Mouse (Mus musculus) right cerebral cortex, postnatal 36 days (tissue): ENCODE results near the gene Clca3a1.
A peak's percentile ranks its signal among the peaks of the same experiment; 100 is the strongest.
"Not testable (repeated sequence)": the region's sequence is repeated elsewhere in the genome, so short reads cannot be mapped to it uniquely, and the experiment has no call there.

Experiments
- DNase-seq, 2 experiments: peaks; one replicate each; pipeline ENCODE4 v3.0.0; 2022; ENCODE audit warnings: low spot score in 2 of 2, mixed read lengths in 1 of 2

Gene Clca3a1

DNA sequence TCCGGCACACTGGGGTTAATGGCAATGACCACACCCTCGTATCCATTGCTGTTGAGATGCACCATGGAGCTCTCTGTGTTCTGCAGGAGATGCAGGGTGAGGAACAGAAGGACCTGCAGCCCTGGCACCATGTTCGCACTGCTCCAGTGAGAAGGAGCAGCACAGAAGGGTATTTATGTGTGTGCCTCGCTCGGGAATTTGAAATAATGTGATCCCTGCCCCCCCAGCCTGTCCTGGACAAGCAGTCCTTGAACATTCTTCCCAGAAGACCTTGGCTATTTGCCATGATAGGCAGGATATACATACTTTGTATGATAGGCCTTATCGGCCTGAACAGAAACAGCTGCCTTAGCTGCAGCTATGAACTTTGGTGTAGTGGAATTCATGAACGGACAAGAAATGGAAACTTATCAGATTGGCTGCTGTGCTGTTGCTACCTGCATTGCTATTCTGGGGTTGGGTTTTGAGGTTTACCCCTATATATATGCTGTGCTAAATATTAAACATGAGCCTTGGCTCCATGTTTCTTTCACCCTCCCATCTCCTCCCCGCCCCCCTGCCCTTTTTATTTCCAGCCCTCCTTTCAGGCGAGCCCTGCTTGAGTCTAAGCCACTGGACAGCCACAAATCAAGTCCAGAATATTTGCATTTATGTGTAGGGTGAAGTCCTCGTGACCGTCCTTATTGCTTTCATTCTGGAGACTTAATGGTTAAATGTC, at the start of gene Clca3a1:
Clca3a1 (minus strand) TSS at position 386 of the 718 bp plus-strand sequence.
- no peak for DNase-seq

DNA sequence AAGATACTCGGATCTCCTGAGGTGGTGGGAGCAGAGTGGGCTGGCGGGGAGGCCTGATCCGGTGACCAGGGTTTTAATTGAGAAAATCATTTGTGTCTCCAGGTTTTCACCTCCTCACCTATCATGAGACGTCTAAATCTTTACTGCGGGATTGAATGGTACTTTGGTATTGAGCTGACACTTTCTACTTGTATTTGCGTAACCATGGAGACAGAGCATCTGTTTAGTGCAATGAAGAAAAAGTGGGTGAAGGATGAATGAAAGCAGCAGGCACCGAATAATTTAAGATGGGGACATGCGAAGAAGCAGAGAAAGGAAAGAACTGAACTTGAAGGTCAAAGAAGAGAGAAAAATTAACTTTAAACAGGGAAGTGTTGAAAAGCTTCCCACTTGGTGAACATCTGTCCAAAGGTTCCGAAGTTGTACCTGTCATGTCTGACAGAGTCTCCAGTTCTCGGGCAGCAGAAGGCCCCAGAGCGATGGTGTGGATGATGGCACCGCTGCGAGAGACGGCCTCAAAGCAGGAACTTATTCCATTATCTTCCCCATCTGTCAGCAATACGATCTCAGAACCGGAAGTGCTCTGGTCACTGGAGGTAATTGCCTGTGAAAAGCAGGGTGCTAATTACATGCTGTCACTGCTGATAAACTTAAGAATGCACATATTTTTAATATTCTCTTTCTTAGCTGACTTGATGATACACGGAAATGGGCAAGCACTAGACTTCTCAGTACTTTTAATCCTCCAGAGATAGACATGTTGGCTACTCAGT, 47.6 kb upstream of the Clca3a1 start:
- not testable (repeated sequence) for DNase-seq

DNA sequence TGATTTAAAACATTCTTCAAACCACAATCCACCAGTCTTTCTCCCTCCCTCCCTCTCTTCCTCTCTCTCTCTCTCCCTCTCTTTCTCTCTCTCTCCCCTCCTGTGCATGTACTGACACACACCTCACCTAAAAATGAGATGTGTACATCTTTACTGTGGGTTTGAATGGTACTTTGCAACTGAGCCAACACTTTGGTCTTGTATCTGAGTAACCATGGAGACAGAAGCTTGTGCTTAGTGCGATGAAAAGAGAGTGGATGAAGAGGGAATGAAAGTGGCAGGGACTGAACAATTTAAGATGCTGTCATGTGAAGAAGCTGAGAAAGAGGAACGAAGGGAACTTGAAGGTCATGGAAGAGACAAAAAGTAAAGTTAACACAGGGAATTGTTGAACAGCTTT, 45.8 kb upstream of the Clca3a1 start:
- DNase-seq: not testable (repeated sequence)

DNA sequence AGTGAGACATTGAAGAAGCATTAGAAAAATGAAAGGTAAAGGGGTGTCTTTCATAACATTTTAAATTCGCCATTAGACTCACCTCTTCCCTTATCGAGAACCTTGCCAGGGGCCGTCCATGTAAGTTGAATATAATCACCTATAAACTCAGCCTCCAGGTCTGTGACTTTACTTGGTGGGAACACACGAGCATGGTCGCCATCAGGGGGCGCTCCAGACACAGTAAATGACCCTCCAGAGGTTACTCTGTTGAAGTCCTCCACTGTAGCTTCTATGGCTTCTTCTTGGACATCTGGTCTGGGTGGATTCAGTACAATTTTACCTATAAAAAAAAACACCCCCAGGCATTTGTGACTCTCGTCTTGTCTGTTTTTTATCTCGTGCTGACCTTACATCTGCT, 41.1 kb upstream of the Clca3a1 start:
- DNase-seq: no peak

DNA sequence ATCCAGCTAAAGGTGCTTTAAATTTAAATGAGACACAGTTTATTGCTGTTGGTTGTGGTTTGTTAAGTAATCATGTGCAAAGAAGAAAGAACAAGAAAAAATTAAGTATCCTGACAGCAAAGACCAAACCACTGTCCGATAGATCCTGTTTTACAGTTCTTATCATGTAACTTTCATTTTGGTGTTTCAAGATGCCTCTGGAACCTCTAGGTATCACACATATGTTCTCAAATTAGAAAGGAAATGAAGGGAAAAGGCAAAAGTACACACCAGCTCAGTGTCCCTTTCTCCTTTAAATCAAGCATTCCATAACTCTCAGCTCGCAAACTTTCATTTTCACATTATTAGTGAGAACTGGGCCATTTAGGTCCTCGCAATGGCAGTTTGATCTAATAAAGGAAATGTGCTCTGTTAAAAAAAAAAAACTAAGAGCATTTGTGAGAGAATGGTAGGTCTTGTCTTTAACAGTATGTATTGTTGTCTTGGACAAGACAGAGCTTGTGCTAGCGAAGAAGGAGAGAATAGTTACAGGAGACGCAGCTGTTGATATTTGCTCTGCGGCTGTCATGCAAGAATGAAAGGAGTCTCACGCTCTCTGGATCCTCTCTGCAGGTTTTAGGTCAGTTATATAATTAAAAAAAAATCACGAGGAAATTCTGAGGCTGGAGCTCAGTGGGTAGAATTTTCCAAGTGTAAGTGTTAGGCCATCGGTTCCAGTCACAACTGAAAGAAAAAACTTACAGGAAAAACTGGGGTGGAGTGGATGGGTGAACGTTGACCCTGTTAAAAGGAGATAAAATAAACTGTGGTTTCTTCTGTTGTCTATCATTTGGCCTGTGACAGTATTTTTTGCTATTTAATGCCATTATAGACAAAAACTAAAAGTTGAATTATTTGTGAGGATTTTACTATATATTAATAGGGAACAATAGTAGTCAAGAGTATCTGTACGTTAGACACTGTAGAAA, 24.7 kb upstream of the Clca3a1 start:
- DNase-seq: no peak

DNA sequence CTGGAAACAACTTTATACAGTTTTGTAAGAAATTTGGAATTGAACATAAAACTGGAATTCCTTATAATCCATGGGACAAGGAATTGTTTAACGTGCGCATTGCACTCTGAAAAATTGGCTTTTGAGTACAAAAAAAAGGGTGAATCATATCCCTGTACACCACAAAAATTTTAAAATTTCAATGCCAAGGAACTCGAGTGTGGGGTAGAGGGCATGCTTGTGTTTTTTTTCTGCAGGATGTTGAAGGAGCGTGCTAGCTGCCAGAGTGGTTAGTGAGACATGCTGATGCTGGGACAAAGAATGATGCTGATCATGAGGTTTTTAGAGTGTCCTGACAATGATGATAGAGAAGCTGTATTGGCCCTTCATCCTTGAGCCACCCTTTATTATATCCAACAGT, 4.4 kb upstream of the Clca3a1 start:
- no peak for DNase-seq

DNA sequence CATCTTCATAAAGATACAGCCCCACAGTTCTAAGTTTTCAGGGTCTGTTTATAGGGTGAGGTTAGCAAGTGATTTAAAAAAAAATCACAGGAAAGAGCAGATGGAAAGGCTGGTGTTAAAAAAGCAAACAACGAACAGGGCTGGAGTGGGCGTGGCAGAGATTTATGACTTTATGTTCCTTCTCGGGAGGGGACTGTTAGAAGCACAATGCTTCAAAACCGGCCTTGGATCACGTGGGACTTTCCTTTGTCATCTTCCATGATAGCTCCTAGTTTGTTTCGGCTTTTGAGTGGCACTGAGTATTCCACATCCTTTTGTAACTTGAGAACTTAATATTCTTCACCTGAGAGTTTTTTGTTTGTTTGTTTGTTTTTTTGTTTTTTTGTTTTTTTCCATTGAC, 677 bp upstream of the Clca3a1 start:
- DNase-seq: no peak

DNA sequence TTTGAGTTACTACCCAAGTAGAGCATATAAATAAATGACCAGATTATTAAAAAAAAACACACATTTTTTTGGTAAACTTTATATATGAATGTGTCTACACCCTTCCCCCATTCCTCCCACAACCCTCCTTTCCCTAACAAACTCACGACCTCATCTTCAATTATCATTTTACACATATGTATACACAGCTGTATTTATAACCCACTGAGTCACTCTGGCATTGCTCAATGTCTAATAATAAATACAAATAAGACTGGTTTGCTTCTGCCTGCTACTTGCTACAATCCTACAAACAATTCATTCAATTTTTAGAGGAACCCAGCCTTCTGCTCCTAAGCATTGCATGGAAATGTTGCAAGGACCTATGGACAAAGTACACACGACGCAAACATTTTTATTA, 1.1 kb downstream of the Clca3a1 start:
- no peak for DNase-seq

DNA sequence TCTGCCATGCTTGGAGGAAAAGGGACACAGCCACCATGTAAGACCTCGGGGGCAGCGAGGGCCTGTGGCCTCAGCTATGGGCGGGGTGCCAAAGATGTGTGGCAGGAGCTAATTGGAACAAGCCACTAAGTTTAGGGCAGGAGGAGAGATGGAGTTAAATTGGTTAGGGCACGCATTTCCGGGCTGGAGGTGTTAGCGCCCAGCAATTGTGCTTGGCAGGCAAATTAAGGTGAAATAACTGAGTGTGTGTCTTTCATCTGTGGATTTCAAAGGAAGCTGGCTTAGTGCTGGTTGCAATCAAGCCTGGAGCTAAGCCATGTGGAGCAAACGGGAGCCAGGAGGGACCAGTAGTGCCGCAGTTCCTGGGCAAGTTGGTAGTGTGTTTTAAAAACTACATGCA, 4.7 kb downstream of the Clca3a1 start:
- DNase-seq: not testable (repeated sequence)

DNA sequence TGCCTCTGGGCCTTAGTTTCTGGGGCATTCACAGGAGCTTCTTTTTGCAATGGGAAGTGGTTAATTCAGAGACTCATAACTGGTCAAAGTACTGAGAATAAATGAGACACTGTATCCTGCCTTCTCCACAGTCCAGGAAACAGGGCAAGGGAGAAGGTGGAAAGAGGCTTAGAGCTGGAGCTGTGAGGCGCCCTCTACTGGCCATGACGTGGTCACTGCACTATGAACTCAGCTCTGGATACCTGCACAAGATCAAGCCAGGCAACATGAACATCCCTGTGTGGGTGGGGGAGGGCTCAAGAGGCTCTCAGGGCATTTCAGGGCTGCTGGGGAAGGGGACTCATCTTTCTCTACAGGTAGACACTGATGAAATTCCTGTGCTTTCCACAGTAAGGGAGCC, 7.7 kb downstream of the Clca3a1 start:
- no peak for DNase-seq

DNA sequence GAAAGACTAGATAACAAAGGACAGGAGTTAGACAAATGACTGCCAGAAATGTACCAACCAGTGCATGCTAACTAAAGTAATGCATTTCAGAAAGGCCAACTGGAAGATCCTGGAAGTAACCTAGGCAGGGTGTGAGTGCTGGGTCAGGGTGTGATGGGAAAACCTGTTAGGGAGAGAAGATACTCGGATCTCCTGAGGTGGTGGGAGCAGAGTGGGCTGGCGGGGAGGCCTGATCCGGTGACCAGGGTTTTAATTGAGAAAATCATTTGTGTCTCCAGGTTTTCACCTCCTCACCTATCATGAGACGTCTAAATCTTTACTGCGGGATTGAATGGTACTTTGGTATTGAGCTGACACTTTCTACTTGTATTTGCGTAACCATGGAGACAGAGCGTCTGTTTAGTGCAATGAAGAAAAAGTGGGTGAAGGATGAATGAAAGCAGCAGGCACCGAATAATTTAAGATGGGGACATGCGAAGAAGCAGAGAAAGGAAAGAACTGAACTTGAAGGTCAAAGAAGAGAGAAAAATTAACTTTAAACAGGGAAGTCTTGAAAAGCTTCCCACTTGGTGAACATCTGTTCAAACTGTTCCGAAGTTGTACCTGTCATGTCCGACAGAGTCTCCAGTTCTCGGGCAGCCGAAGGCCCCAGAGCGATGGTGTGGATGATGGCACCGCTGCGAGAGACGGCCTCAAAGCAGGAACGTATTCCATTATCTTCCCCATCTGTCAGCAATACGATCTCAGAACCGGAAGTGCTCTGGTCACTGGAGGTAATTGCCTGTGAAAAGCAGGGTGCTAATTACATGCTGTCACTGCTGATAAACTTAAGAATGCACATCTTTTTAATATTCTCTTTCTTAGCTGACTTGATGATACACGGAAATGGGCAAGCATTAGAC, 11.5 kb downstream of the Clca3a1 start:
- not testable (repeated sequence) for DNase-seq

DNA sequence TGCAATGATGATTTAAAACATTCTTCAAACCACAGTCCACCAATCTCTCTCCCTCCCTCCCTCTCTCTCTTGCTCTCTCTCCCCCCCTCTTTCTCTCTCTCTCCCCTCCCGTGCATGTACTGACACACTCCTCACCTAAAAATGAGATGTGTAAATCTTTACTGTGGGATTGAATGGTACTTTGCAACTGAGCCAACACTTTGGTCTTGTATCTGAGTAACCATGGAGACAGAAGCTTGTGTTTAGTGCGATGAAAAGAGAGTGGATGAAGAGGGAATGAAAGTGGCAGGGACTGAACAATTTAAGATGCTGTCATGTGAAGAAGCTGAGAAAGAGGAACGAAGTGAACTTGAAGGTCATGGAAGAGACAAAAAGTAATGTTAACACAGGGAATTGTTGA, 13.1 kb downstream of the Clca3a1 start:
- not testable (repeated sequence) for DNase-seq

DNA sequence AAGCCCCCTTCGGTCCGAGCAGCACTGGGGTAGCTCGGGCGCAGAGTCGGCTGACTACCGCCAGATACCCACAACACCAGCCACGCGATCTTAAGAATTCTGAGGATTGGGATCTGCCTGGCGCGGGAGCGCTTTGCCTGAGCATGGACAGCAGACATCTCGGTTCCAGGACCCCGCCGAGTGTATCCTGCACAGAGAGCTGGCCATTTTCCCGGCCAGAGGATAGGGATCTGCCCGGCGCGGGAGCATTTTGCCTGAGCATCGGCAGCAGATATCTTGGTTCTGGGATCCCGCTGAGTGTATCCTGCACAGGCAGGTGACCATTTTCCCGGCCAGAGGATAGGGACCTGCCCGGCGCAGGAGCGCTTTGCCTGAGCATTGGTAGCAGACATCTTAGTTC, 22.4 kb downstream of the Clca3a1 start:
- DNase-seq: not testable (repeated sequence)

DNA sequence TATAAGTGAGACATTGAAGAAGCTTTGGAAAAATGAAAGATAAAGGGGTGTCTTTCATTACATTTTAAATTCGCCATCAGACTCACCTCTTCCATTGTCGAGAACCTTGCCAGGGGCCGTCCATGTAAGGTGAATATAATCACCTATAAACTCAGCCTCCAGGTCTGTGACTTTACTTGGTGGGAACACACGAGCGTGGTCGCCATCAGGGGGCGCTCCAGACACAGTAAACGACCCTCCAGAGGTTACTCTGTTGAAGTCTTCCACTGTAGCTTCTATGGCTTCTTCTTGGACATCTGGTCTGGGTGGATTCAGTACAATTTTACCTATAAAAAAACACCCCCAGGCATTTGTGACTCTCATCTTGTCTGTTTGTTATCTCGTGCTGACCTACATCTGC, 23.9 kb downstream of the Clca3a1 start:
- DNase-seq: peak in 1 of 2 experiments; percentile 9

DNA sequence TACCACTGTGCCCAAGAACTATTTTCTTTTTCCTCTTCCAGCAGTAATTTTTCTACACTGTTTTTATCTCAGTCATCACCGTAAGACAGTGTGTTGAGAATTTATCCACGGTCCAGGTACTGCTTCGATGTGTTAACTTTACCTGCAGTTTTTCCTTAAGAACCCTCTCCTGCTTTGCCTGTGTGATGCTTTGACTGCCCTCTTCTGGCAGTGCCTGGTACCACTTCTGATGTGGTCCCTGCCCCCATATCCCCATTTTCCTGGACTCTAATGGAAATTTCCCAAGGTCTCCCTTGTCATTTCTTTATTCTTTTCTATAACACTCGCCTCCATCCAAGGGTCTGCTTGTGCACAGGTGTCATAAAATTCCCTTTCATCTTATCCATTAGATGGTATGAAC, 37.3 kb downstream of the Clca3a1 start:
- DNase-seq: no peak

DNA sequence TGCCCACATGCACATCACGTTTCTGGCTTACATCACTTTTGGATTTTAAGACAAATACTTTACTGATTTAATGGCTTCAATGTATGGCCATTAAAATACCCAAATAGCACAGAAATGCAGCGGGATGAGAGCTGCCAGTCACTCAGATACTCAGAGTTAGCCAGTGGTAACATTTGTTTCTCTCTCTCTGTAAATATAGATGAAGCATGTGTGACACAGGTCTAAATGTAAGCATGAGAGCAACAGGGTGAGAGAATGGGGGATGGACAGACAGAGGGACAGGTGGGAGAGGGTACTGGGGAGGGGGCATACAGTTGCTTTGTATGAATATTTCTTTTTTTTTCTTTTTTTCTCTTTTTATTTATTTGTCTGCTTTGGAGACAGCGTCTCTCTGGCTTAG, 38.2 kb downstream of the Clca3a1 start:
- not testable (repeated sequence) for DNase-seq

DNA sequence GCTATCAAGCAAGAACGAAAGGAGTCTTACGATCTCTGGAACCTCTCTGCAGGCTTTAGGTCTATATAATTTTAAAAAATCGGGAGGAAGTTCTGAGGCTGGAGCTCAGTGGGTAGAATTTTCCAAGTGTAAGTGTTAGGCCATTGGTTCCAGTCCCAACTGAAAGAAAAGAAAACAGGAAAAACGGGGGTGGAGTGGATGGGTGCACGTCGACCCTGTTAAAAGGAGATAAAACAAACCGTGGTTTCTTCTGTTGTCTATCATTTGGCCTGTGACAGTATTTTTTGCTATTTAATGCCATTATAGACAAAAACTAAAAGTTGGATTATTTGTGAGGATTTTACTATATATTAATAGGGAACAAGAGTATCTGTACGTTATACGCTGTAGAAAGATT, 38.9 kb downstream of the Clca3a1 start:
- no peak for DNase-seq

DNA sequence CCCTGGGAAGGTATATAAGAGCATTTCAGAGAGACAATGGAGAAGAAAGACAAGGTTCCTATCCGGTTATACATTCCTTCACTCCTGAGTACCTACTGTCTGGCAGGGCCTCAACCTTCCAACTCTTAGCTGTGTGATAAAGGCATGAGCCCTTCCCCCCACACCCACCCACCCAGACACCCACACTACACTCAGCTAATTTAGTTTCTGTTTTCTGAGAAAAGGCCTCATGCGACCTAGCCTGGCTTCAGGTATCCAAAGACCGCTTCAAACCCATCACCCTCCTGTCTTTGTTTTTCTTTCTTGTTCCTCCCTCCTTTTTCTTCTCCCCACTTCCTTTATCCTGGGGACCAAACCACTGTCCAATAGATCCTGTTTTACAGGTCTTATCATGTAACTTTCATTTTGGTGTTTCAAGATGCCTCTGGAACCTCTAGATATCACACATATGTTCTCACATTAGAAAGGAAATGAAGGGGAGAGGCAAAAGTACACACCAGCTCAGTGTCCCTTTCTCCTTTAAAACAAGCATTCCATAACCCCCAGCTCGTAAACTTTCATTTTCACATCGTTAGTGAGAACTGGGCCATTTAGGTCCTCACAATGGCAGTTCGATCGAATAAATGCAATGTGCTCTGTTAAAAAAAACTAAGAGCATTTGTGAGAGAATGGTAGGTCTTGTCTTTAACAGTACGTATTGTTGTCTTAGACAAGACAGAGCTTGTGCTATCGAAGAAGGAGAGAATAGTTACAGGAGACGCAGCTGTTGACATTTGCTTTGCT, 39.5 kb downstream of the Clca3a1 start:
- no peak for DNase-seq

DNA sequence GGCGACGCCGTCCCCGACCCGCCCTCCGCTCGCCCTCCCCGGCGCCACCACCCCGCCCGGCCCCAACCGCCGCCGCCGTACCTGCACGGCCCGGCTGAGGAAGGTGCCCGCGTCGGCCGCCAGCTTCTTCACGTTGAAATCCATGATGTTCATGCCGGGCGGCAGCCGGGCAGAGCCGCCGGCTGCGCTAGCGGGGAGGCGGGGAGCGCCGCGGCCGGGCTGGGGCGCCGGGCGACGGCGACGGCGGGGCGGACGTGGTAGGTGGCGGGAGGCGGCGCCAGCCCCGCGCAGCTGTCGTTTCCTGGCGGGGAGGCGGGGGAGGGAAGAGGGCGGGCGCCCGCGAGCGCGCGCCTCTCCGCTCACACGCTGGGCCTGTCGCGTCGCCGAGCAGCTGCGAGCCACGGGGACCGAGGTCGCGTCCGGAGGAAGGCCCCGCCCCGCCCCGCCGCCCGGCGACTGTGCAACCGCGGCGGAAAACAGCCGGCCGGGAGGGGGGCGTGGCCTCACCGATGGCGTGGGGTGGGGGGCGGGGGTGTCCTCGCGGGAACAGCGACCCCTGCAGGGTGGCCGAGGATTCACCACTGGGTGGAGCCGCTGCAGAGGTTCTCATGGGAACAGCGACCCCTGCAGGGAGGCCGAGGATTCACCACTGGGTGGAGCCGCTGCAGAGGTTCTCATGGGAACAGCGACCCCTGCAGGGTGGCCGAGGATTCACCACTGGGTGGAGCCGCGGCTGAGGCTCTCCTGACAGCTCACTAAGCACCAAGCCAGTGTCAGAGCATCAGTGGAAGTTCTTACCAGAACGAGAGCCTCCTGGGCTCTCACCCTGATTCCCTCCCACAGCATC, 40.7 kb downstream of the Clca3a1 start, which contains the start of gene Sh3glb1:
Sh3glb1 (minus strand) TSS at position 435 of the 847 bp plus-strand sequence.
- peak; percentile 93 to 94 for DNase-seq
